Mouse (Mus musculus): ENCODE data around the gene Ppl.

GRCm38 (mm10) chr16:5109877-5110276 lies 22.3 kb downstream of the Ppl start:
- TF ChIP-seq POLR2A (IDR thresholded peaks at IDR 0.05; ENCODE audit: control insufficient read depth, extremely low read depth, insufficient read depth, low read length, poor library complexity) (no peak), CTCF (IDR thresholded peaks at IDR 0.05; ENCODE audit: borderline replicate concordance, control insufficient read depth, extremely low read depth, insufficient read depth, low read length, poor library complexity) (no peak)

Data from thymus, adult 2 months (tissue).